Mouse (Mus musculus) forebrain, embryonic 16.5 days (tissue): ENCODE measurements around the gene Impdh1. TPM values are rescaled to one million over a fixed set of nuclear protein-coding genes. Genes with fewer than 3 reads are reported as not detected.
A peak's percentile ranks its signal among the peaks of the same experiment; 100 is the strongest.

Experiments
- ATAC-seq: fragments of 200-750 bp; cut with Nextera tagmentation; 2 replicates; pipeline ENCODE4 v1.8.0; 2017; ENCODE audit warnings: mild to moderate bottlenecking, moderate library complexity
- H3K27ac ChIP-seq: fragments of 300-500 bp; sonication (generic); 2 replicates; pipeline ENCODE4 v1.5.1; 2014; ENCODE audit warnings: low read length, control low read depth
- H3K27me3 ChIP-seq: fragments of 300-500 bp; sonication (generic); replicated peaks from 2 replicates; pipeline ENCODE4 v1.6.1; 2014; ENCODE audit warnings: low read length; ENCODE audit not compliant: control insufficient read depth, insufficient read depth
- H3K36me3 ChIP-seq: fragments of 300-500 bp; sonication (generic); 2 replicates; pipeline ENCODE4 v1.6.1; 2014; ENCODE audit not compliant: control insufficient read depth, insufficient read depth
- H3K4me1 ChIP-seq: fragments of 300-500 bp; sonication (generic); replicated peaks from 2 replicates; pipeline ENCODE4 v1.6.1; 2014; ENCODE audit warnings: low read length; ENCODE audit not compliant: control insufficient read depth, insufficient read depth
- H3K4me2 ChIP-seq: fragments of 300-500 bp; sonication (generic); 2 replicates; pipeline ENCODE4 v1.6.1; 2014; ENCODE audit warnings: mild to moderate bottlenecking, low read length, control low read depth
- H3K4me3 ChIP-seq: fragments of 300-500 bp; sonication (generic); replicated peaks from 2 replicates; pipeline ENCODE4 v1.5.1; 2014; ENCODE audit warnings: mild to moderate bottlenecking, low read length, control low read depth
- H3K9ac ChIP-seq: fragments of 300-500 bp; sonication (generic); replicated peaks from 2 replicates; pipeline ENCODE4 v1.6.1; 2014; ENCODE audit warnings: low read depth, low read length, control low read depth
- H3K9me3 ChIP-seq: fragments of 300-500 bp; sonication (generic); 2 replicates; pipeline ENCODE4 v1.6.1; 2016; ENCODE audit warnings: low read length; ENCODE audit not compliant: control insufficient read depth
- WGBS: fragments of 180-500 bp; shearing (Covaris S2); extraction: QIAGEN DNeasy Blood & Tissue Kit; methylation state at CpG from one replicate; pipeline ENCODE4 v1.1.7; 2014; 5-methylcytosine and 5-hydroxymethylcytosine counted together
- polyA plus RNA-seq: library from polyadenylated mRNA; unstranded; fragments of >200 nt; fragmentation: Nextera tagmentation; extraction: Ambion mirVana; gene quantifications from 2 replicates; pipeline ENCODE4 v1.2.1, GENCODE M21; 2015

The Impdh1 gene
- polyA plus RNA-seq, 1 experiment from 2014 or later, result 74.5 TPM

DNA sequence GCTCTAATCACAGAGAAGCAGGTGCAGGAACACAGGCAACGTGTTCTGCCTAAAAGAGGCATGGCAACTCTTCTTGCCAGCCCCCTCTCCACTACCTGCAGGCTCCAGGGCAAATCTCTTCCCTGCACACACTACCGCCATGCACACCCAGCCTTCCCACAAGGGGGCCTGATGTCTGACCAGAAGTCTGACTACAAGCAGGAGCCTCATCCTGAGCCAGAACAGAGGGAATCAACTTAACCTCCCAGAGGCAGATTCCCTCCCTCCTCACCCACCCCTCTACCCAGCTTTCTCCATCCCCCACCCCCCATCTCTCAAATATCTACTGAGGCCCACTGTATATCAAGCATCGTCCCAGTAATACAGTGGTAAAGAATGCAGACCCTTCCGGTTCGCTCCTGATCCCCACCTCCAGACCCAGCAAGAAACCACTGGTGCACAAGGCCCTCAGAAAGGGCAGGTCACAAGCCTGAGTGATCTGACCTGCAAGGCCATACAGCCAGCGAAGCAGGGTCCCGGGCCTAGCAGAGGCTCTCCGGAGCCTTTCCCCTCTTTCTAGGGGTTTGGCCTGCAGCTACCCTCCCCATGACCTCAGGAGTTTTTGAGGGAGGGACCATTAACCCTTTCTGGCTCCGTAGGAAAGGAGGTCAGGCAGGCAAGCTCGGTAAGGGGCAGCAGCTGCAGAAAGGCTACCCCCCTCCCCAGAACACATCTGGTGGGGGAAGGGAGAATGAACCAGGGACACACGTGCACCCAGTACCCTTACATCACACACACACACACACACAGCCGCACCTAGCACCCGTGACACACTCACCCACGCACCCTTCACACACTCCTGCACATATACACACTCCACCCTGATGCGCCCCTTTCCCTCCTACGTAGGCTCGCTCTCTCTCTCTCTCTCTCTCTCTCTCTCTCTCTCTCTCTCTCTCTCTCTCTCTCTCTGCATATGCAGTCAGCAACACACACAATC is 38.0 kb downstream of the Impdh1 start:
- peak; percentile 65 for ATAC-seq
- peak overlapping the region; percentile 86 for H3K9ac ChIP-seq
- H3K4me2 ChIP-seq, result peak overlapping the region; percentile 82
- peaks cover 12% of the 10 kb centered on the region for H3K4me1 ChIP-seq
- peaks cover 18% of the 10 kb centered on the region; the same call in 1 of the 2 replicates for H3K27me3 ChIP-seq
- peak overlapping the region; percentile 64 for H3K4me3 ChIP-seq
- no peaks in the 10 kb centered on the region for H3K36me3 ChIP-seq
- H3K27ac ChIP-seq, result no peak overlapping the region; the same call in 1 of the 2 replicates
- H3K9me3 ChIP-seq, result no peaks in the 10 kb centered on the region
- 17% methylated on average over 16 of the region's 17 CpGs for WGBS

DNA sequence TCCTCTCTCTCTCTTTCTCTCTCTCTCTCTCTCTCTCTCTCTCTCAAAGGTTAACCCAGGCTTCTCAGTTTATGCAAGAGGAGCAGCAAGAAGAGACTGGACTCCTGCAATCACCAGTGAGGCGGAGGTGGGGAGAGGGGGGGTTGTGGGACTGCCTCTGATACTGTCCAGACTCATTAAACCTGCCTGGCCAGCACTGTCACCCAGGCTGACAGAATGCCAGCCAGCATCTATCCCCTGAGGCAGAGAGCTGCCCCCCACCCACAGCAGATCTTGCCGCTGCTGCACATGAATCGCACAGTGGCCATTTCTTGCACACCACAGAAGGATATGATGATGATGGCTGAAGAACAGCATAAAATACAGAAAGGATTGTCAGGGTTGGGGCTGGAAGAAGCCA is 41.1 kb downstream of the Impdh1 start:
- no peak overlapping the region for H3K4me2 ChIP-seq
- 74% methylated on average over 3 of the region's 3 CpGs for WGBS
- H3K36me3 ChIP-seq, result no peaks in the 10 kb centered on the region
- ATAC-seq, result no peak
- H3K27ac ChIP-seq, result no peak overlapping the region
- peaks cover 34% of the 10 kb centered on the region for H3K27me3 ChIP-seq
- no peak overlapping the region for H3K9ac ChIP-seq
- no peak overlapping the region for H3K4me3 ChIP-seq
- H3K9me3 ChIP-seq, result no peaks in the 10 kb centered on the region
- peaks cover 25% of the 10 kb centered on the region for H3K4me1 ChIP-seq

DNA sequence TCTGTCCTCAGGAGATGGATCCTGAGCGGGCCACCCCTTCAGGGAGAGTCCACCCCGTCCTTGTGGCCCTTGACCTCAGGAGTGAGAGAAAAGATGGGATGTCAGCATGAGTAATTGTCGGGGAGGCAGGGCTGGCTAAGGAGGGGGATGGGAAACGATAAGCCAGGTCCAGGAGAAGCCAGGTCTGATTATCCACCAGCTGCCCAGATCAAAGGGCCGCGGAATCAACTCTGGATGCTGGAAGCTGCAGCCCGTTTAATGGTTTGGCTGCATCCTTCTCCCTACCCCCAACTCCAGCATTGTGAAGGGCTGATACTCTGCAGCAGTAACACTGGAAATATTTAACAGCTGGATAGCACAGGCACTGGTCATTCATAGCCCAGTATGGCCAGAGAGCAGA is 41.8 kb downstream of the Impdh1 start:
- no peak for ATAC-seq
- no peak overlapping the region for H3K4me3 ChIP-seq
- H3K36me3 ChIP-seq, result no peaks in the 10 kb centered on the region
- H3K4me1 ChIP-seq, result peaks cover 25% of the 10 kb centered on the region
- no peak overlapping the region for H3K9ac ChIP-seq
- no peak overlapping the region for H3K4me2 ChIP-seq
- no peaks in the 10 kb centered on the region for H3K9me3 ChIP-seq
- H3K27ac ChIP-seq, result no peak overlapping the region
- H3K27me3 ChIP-seq, result peaks cover 42% of the 10 kb centered on the region
- 29% methylated on average over 7 of the region's 7 CpGs for WGBS

DNA sequence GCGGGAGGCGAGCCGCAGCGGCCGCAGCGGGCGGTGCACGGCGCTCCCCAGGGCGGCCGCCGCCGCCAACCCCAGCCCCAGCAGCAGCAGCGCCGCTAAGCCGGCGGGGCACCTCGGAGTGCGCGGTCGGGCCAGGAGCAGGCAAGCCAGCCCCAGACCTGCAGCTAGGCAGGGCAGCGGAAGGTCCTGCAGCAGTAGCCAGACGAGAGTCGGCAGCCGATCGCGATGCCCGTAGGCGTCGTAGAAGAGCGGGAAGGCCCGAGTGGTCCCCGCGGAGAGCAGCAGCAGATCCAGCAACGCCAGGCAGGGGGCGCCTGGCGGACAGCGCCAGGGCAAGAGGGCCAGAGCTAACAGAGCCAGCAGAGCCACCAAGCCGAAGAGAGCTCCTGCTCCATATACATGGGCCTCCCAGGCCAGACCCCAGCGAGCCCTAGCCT is 45.2 kb downstream of the Impdh1 start:
- 0% methylated on average over 39 of the region's 40 CpGs for WGBS
- Histone ChIP-seq H3K36me3 (no peaks in the 10 kb centered on the region), H3K4me3 (peak overlapping the region; percentile 60), H3K9ac (peak overlapping the region; percentile 62), H3K27me3 (peaks cover 51% of the 10 kb centered on the region), H3K4me2 (peak overlapping the region; percentile 99), H3K4me1 (peaks cover 18% of the 10 kb centered on the region), H3K9me3 (no peaks in the 10 kb centered on the region), H3K27ac (no peak overlapping the region)
- peak; percentile 84 for ATAC-seq

DNA sequence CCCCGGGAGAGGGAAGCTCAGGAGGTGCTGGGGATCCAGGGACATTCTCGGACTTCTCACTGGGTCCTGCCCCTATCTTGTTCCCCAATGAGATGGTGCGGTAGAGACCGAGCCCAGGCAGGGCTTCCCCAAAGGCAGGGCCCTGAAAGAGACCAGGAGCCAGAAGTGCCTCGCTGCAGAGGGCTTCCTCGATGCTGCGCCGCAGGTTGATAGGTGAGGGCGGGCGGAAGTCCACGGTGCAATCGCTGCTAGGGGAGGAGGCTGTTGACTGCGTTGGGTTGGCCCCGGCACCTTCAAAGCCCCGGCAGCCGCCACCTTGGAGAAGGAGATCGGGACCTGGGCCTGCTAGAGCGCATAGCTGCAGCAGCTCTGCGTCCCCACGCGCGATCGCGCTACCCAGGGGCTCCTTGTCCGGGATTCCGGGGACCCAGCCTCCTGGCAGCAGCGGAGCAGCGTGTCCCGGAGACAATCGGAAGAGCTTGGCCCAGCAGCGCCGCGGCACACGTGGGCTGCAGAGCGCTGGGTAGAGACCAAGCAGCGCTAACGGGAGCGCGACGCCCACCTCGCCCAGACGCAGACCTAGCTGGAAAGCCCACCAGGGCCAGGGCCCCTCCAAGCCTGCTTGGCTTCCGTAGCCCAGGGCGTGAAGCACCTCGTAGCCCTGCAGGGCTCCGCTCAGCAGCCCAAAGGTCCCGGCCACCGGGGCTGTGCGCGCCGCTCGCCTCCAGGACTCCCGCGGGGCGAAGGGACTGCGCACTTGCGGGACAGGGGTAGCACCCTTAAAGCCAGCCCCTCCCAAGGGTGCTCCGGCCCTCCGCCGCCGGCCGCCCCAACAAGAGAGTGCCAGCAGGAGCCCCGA is 45.9 kb downstream of the Impdh1 start:
- Histone ChIP-seq H3K36me3 (no peaks in the 10 kb centered on the region), H3K4me3 (peak overlapping the region; percentile 60), H3K9me3 (no peaks in the 10 kb centered on the region), H3K4me1 (peaks cover 18% of the 10 kb centered on the region), H3K27me3 (peaks cover 51% of the 10 kb centered on the region), H3K9ac (peak overlapping the region; percentile 62), H3K27ac (no peak overlapping the region), H3K4me2 (peak overlapping the region; percentile 99)
- WGBS, result under 1% methylated on average over 63 of the region's 63 CpGs
- ATAC-seq, result peak; percentile 61

DNA sequence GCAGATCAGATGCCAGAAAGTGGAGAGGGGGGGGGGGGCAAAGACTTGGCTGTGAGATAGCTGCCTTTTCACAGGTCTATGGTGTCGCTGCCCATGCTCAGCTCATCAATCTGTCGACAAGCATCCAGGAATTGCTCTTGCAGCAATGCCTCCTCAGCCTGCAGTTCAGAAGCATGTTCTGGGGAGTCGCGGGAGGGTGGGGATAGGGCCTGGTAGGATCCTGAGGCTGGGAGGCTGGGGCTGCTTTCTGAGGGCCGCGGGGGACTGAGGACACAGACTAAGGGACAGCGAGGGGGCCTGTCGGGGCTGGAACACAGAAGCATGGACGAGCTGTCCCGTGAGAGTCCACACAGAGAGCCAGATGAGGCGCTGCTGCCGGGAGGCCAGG is 46.5 kb downstream of the Impdh1 start:
- WGBS, result 6% methylated on average over 12 of the region's 12 CpGs
- Histone ChIP-seq H3K4me1 (peaks cover 20% of the 10 kb centered on the region), H3K27me3 (peaks cover 49% of the 10 kb centered on the region), H3K9ac (no peak overlapping the region; the same call in 1 of the 2 replicates), H3K9me3 (no peaks in the 10 kb centered on the region), H3K27ac (no peak overlapping the region), H3K4me3 (no peak overlapping the region; the same call in 1 of the 2 replicates), H3K36me3 (no peaks in the 10 kb centered on the region), H3K4me2 (peak overlapping the region; percentile 99; the same call in 1 of the 2 replicates)
- no peak for ATAC-seq

DNA sequence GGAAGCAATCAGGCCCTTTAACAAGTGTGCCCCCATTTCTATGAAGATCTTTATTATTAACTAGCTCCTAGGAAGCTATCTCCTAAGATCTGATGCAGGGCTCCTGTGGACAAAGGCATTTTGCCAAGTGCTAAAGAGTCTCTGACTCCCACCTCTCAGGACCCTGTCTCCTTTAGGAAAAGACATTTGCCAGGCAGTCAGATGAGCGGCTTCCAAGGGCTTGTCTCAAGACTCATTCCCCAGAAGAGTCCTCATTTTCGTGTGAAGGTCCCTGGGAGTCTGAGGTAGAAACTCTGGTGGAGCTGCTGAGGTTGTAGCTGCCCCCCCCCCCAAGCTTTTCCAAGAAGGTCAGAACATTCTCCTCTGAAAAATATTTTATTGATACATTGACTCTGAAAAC is 47.3 kb downstream of the Impdh1 start:
- H3K4me2 ChIP-seq, result no peak overlapping the region
- H3K27me3 ChIP-seq, result peaks cover 44% of the 10 kb centered on the region
- no peak overlapping the region for H3K9ac ChIP-seq
- no peak overlapping the region for H3K27ac ChIP-seq
- H3K4me1 ChIP-seq, result peaks cover 22% of the 10 kb centered on the region
- WGBS, result 51% methylated on average over 2 of the region's 2 CpGs
- no peaks in the 10 kb centered on the region for H3K9me3 ChIP-seq
- no peaks in the 10 kb centered on the region for H3K36me3 ChIP-seq
- ATAC-seq, result no peak
- no peak overlapping the region for H3K4me3 ChIP-seq

DNA sequence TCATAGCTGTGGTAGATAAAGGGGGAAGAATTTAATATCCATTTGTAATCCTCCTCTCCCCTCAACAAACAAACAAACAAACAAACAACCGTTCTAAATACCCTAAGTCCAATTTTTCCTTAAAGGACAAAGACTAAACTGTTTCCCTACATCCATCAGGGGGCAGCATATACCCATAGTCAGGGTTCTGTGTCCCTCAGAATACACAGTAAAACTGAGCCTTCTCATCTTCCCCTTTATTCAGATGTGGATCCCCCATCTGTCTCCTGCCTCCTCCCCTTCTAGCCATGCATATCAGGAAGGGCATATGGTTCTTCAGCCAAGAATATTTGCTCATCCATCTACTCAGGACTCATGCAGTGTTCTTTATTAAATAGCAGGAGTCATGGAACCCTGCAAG is 50.0 kb downstream of the Impdh1 start:
- WGBS, result 4% methylated on average over 1 of the region's 1 CpGs
- H3K36me3 ChIP-seq, result no peaks in the 10 kb centered on the region
- ATAC-seq, result peak; percentile 41
- peaks cover 27% of the 10 kb centered on the region for H3K4me1 ChIP-seq
- H3K9me3 ChIP-seq, result no peaks in the 10 kb centered on the region
- peaks cover 33% of the 10 kb centered on the region for H3K27me3 ChIP-seq
- H3K9ac ChIP-seq, result no peak overlapping the region
- no peak overlapping the region for H3K27ac ChIP-seq
- no peak overlapping the region for H3K4me3 ChIP-seq
- no peak overlapping the region for H3K4me2 ChIP-seq
